Mouse (Mus musculus) kidney, adult 2 months (tissue): ENCODE results near the gene Poll. TPM values are rescaled to one million over a fixed set of nuclear protein-coding genes. Genes with fewer than 3 reads are reported as not detected.

Experiments used
- DNase-seq: peaks from one replicate; pipeline ENCODE4 v3.0.0; 2021
- H3K27ac ChIP-seq: fragments of 200-500 bp; 2 replicates; pipeline ENCODE4 v1.5.1; 2012; ENCODE audit warnings: low read depth, low read length, control low read depth, inconsistent platforms; ENCODE audit not compliant: insufficient read depth
- H3K27me3 ChIP-seq: fragments of 200-500 bp; replicated peaks from 2 replicates; pipeline ENCODE4 v1.6.1; 2012; ENCODE audit warnings: mild to moderate bottlenecking, moderate library complexity, low read length, inconsistent platforms; ENCODE audit not compliant: control insufficient read depth, insufficient read depth
- H3K36me3 ChIP-seq: fragments of 200-500 bp; 2 replicates; pipeline ENCODE4 v1.6.1; 2012; ENCODE audit warnings: mild to moderate bottlenecking, moderate library complexity, low read length, inconsistent platforms; ENCODE audit not compliant: control insufficient read depth, insufficient read depth
- H3K4me1 ChIP-seq: fragments of 200-500 bp; 2 replicates; pipeline ENCODE4 v1.6.1; 2011; ENCODE audit warnings: low read length; ENCODE audit not compliant: control insufficient read depth, insufficient read depth
- H3K4me3 ChIP-seq: fragments of 200-500 bp; 2 replicates; pipeline ENCODE4 v1.5.1; 2011; ENCODE audit warnings: mild to moderate bottlenecking, low read depth, low read length, control low read depth; ENCODE audit not compliant: insufficient read depth
- CTCF ChIP-seq: fragments of 200-500 bp; conservative IDR thresholded peaks from 2 replicates; pipeline ENCODE4 v1.5.1; 2011; ENCODE audit warnings: low read depth, mild to moderate bottlenecking, control low read depth, low read length, moderate library complexity, mixed read lengths; ENCODE audit not compliant: insufficient read depth, insufficient read length
- POLR2A ChIP-seq: fragments of 200-500 bp; IDR thresholded peaks from one replicate; pipeline ENCODE4 v1.6.1; 2011; ENCODE audit warnings: low read depth, low read length, control low read depth
- WGBS: fragments of 180-500 bp; shearing (Covaris S2); methylation state at CpG from one replicate; pipeline ENCODE4 v1.1.7; 2018; 5-methylcytosine and 5-hydroxymethylcytosine counted together
- polyA plus RNA-seq: library from polyadenylated mRNA; depleted of rRNA; stranded (reverse); fragments of >200 nt; gene quantifications from 2 replicates; pipeline ENCODE4 v1.2.3, GENCODE M21; 2012

Poll gene
- polyA plus RNA-seq, 1 experiment, result 12.6 TPM

- Histone ChIP-seq H3K27ac (no peak overlapping the region), H3K36me3 (no peaks in the 10 kb centered on the region), H3K4me1 (no peaks in the 10 kb centered on the region), H3K4me3 (peak overlapping the region; percentile 53), H3K27me3 (no peaks in the 10 kb centered on the region)
- TF ChIP-seq CTCF, result peak; percentile 80
- no peak for TF ChIP-seq POLR2A
- 1% methylated on average over 30 of the region's 30 CpGs for WGBS
- DNase-seq, result peak; percentile 79
Observed at GRCm38 (mm10) chr19:45544925-45545321, 15.4 kb downstream of the Poll start.

GRCm38 (mm10) chr19:45544152-45544924, 16.0 kb downstream of the Poll start:
- Histone ChIP-seq H3K4me1 (no peaks in the 10 kb centered on the region), H3K27me3 (no peaks in the 10 kb centered on the region), H3K4me3 (peak overlapping the region; percentile 53), H3K36me3 (no peaks in the 10 kb centered on the region), H3K27ac (no peak overlapping the region)
- TF ChIP-seq POLR2A (no peak), CTCF (no peak)
- DNase-seq, result no peak
- WGBS, result 3% methylated on average over 22 of the region's 26 CpGs

GRCm38 (mm10) chr19:45542061-45542460, 18.3 kb downstream of the Poll start:
- no peaks in the 10 kb centered on the region for H3K36me3 ChIP-seq
- H3K27ac ChIP-seq, result no peak overlapping the region
- DNase-seq, result no peak
- H3K4me1 ChIP-seq, result no peaks in the 10 kb centered on the region
- TF ChIP-seq CTCF, result no peak
- TF ChIP-seq POLR2A, result no peak
- no peaks in the 10 kb centered on the region for H3K27me3 ChIP-seq
- H3K4me3 ChIP-seq, result no peak overlapping the region; the same call in 1 of the 2 replicates
- WGBS, result 50% methylated on average over 3 of the region's 3 CpGs

- DNase-seq, result peak; percentile 19
- TF ChIP-seq POLR2A (no peak), CTCF (no peak)
- H3K4me1 ChIP-seq, result no peaks in the 10 kb centered on the region
- 2% methylated on average over 56 of the region's 58 CpGs for WGBS
- no peak overlapping the region for H3K27ac ChIP-seq
- H3K27me3 ChIP-seq, result no peaks in the 10 kb centered on the region
- no peaks in the 10 kb centered on the region for H3K36me3 ChIP-seq
- H3K4me3 ChIP-seq, result peak overlapping the region; percentile 26; the same call in 1 of the 2 replicates
Observed at GRCm38 (mm10) chr19:45541409-45542041, 18.8 kb downstream of the Poll start.

GRCm38 (mm10) chr19:45540657-45541408, 19.5 kb downstream of the Poll start:
- DNase-seq, result no peak
- no peaks in the 10 kb centered on the region for H3K4me1 ChIP-seq
- H3K4me3 ChIP-seq, result no peak overlapping the region
- no peak overlapping the region for H3K27ac ChIP-seq
- TF ChIP-seq CTCF (no peak), POLR2A (no peak)
- no peaks in the 10 kb centered on the region for H3K36me3 ChIP-seq
- H3K27me3 ChIP-seq, result no peaks in the 10 kb centered on the region
- WGBS, result 50% methylated on average over 8 of the region's 8 CpGs

- DNase-seq, result peak; percentile 69
- Histone ChIP-seq H3K4me1 (no peaks in the 10 kb centered on the region), H3K27ac (no peak overlapping the region), H3K36me3 (no peaks in the 10 kb centered on the region), H3K4me3 (no peak overlapping the region), H3K27me3 (no peaks in the 10 kb centered on the region)
- 37% methylated on average over 1 of the region's 1 CpGs for WGBS
- no peak for TF ChIP-seq POLR2A
- peak; percentile 84 for TF ChIP-seq CTCF
Observed at GRCm38 (mm10) chr19:45537505-45537904, 22.8 kb downstream of the Poll start.

- Histone ChIP-seq H3K4me3 (no peak overlapping the region), H3K36me3 (no peaks in the 10 kb centered on the region), H3K27ac (no peak overlapping the region), H3K27me3 (no peaks in the 10 kb centered on the region), H3K4me1 (no peaks in the 10 kb centered on the region)
- DNase-seq, result no peak
- TF ChIP-seq POLR2A (no peak), CTCF (no peak)
- WGBS, result 56% methylated on average over 6 of the region's 6 CpGs
Observed at GRCm38 (mm10) chr19:45535929-45536328, 24.4 kb downstream of the Poll start.
